Mouse (Mus musculus): ENCODE results near the gene AB124611. TPM values are rescaled to one million over a fixed set of nuclear protein-coding genes. Genes with fewer than 3 reads are reported as not detected.

Gene AB124611
- total and polyA plus RNA-seq, 2 experiments from 2014 or later: 0.15 to 1.00 TPM

DNA sequence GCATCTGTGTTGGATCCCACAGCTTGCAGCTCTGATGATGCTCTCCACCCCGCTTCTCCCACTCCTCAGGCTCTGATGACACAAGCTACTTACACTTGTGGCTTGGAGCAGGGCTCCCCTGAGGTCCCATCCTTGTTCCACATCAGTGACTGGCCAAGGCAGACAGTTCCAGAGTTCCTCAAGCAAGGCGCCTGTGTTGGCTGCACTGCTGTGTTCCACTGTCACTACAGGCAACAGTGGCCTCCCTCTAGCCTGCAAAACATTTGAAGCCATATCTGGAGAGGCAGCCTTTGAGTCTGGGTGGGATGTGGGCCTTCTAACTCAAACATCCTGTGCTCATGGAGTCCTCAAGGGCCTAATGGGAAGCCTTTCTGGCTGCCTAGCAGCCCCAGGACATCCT lies 31.0 kb downstream of the AB124611 start:
- ATAC-seq (ENCODE audit: insufficient read depth, low read depth): no peak
- TF ChIP-seq EP300 (IDR thresholded peaks at IDR 0.05; ENCODE audit: low read depth): no peak
- TF ChIP-seq CTCF (IDR thresholded peaks at IDR 0.05; ENCODE audit: low read depth): no peak
- Histone ChIP-seq H3K4me1 (ENCODE audit: control insufficient read depth, insufficient read depth) (peaks cover 18% of the 10 kb centered on the region), H3K9me3 (replicated peaks; ENCODE audit: control insufficient read depth, low read length) (no peaks in the 10 kb centered on the region), H3K27me3 (ENCODE audit: control insufficient read depth, insufficient read depth, low read length) (no peaks in the 10 kb centered on the region), H3K4me2 (ENCODE audit: low read depth, low read length) (no peak overlapping the region), H3K4me3 (ENCODE audit: low read depth, low read length) (no peak overlapping the region), H3K36me3 (replicated peaks; ENCODE audit: control insufficient read depth, insufficient read depth, low read length) (0 out of 2 replicates have a peak, but pooled peaks cover 6% of the 10 kb centered on the region), H3K27ac (ENCODE audit: low read depth) (peak overlapping the region; percentile 37; the same call in 1 of the 2 replicates), H3K9ac (replicated peaks; ENCODE audit: low read depth, low read length) (no peak overlapping the region)
- no peak for DNase-seq (ENCODE audit: low spot score)
- WGBS: 72% methylated on average over 2 of the region's 2 CpGs

DNA sequence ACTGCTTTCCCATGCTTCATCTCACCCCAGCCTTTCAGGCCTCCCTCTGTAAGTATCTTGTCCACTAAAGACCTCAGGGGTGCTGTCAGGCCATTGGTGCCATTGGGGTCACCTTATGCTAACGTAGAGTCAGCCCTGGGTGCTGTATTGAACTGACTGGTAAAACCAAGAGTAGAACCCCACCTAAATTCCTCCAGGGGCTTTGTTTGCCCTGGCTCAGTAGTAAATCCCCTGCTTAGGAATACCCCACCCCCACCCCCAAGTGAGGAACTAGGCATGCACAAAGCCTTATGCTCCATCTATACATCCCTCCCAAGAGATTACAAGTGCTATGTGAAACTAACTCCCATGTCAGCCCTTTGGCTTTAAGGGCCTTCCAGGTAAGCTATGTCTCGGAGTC lies 31.6 kb downstream of the AB124611 start:
- H3K27me3 ChIP-seq (ENCODE audit: control insufficient read depth, insufficient read depth, low read length): no peaks in the 10 kb centered on the region
- TF ChIP-seq CTCF (IDR thresholded peaks at IDR 0.05; ENCODE audit: low read depth) (no peak), EP300 (IDR thresholded peaks at IDR 0.05; ENCODE audit: low read depth) (no peak)
- 0 out of 2 replicates have a peak, but pooled peaks cover 6% of the 10 kb centered on the region for H3K36me3 ChIP-seq (replicated peaks; ENCODE audit: control insufficient read depth, insufficient read depth, low read length)
- H3K4me1 ChIP-seq (ENCODE audit: control insufficient read depth, insufficient read depth): peaks cover 18% of the 10 kb centered on the region
- no peak for DNase-seq (ENCODE audit: low spot score)
- no peak for ATAC-seq (ENCODE audit: insufficient read depth, low read depth)
- no peak overlapping the region for H3K4me3 ChIP-seq (ENCODE audit: low read depth, low read length)
- no peak overlapping the region for H3K4me2 ChIP-seq (ENCODE audit: low read depth, low read length)
- no peaks in the 10 kb centered on the region for H3K9me3 ChIP-seq (replicated peaks; ENCODE audit: control insufficient read depth, low read length)
- peak overlapping the region; percentile 37; the same call in 1 of the 2 replicates for H3K27ac ChIP-seq (ENCODE audit: low read depth)
- WGBS: 100% methylated on average over 2 of the region's 2 CpGs
- H3K9ac ChIP-seq (replicated peaks; ENCODE audit: low read depth, low read length): no peak overlapping the region

DNA sequence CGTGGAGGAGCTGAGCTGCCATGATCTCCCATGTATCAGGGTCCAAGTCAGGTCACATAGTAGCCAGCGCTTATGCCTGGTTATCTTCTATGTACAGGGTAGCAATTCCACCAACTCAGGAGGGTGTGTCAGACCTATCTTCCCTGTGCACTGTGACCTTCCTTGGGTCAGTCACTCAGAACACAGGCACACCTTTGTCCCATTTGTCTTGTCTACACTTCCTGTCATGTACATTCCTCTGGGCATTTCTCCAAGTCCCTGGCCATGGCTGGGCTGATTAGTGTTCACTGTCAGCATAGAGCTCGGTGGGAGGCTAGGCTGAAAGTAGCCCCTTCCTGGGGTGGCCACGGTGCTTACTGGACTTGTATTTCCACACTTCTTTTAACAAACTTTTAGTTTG lies 32.4 kb downstream of the AB124611 start:
- 0 out of 2 replicates have a peak, but pooled peaks cover 6% of the 10 kb centered on the region for H3K36me3 ChIP-seq (replicated peaks; ENCODE audit: control insufficient read depth, insufficient read depth, low read length)
- H3K4me3 ChIP-seq (ENCODE audit: low read depth, low read length): no peak overlapping the region
- no peaks in the 10 kb centered on the region for H3K27me3 ChIP-seq (ENCODE audit: control insufficient read depth, insufficient read depth, low read length)
- TF ChIP-seq CTCF (IDR thresholded peaks at IDR 0.05; ENCODE audit: low read depth): no peak
- no peak for TF ChIP-seq EP300 (IDR thresholded peaks at IDR 0.05; ENCODE audit: low read depth)
- H3K4me1 ChIP-seq (ENCODE audit: control insufficient read depth, insufficient read depth): peaks cover 18% of the 10 kb centered on the region
- DNase-seq (ENCODE audit: low spot score) (peak; percentile 59), ATAC-seq (ENCODE audit: insufficient read depth, low read depth) (peak; percentile 65)
- peak overlapping the region; percentile 33 for H3K27ac ChIP-seq (ENCODE audit: low read depth)
- H3K9ac ChIP-seq (replicated peaks; ENCODE audit: low read depth, low read length): no peak overlapping the region
- no peak overlapping the region for H3K4me2 ChIP-seq (ENCODE audit: low read depth, low read length)
- WGBS: 19% methylated on average over 4 of the region's 4 CpGs
- H3K9me3 ChIP-seq (replicated peaks; ENCODE audit: control insufficient read depth, low read length): no peaks in the 10 kb centered on the region

DNA sequence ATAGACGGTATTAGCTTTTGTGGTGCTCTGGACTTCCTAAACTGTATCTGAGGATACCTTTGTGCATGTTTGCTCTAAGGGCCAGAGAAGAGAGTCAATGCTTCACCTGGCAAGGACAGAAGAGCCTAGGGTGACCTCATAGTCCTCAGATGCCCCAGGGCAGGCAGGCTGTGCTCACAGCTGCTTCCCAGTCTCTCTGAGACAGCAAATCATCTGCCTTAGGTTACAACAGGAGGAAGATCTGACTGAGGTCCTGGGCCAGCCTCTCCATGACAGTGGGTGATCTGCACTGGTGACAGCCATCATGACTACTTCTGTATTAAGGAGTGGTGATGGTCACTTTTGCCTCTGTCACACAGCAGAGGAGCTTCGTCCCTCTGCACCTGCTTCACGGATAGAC lies 33.2 kb downstream of the AB124611 start:
- no peak for ATAC-seq (ENCODE audit: insufficient read depth, low read depth)
- Histone ChIP-seq H3K9ac (replicated peaks; ENCODE audit: low read depth, low read length) (no peak overlapping the region), H3K27ac (ENCODE audit: low read depth) (no peak overlapping the region)

DNA sequence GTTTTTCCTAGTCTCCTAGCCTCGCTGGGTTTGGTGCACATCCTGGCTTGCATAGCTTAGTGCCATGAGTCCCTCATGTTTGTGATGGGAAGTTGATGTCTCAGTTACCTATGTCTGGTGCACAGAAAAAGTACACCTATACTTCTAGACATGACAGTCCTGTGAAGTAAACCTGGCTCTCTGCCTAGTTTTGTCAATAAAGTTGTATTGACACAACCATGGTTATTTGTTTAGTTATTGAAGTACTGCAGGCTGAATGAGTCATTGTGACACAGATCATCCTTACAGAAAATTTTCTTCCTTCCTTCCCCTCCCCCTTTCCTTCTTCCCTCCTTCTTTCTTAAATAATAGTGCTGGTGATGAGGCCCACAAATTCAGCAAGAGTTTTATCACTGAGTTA lies 38.4 kb downstream of the AB124611 start:
- no peak overlapping the region for H3K4me2 ChIP-seq (ENCODE audit: low read depth, low read length)
- no peaks in the 10 kb centered on the region for H3K9me3 ChIP-seq (replicated peaks; ENCODE audit: control insufficient read depth, low read length)
- H3K4me1 ChIP-seq (ENCODE audit: control insufficient read depth, insufficient read depth): peaks cover 6% of the 10 kb centered on the region; the same call in 1 of the 2 replicates
- DNase-seq (ENCODE audit: low spot score) (no peak), ATAC-seq (ENCODE audit: insufficient read depth, low read depth) (no peak)
- no peak overlapping the region for H3K9ac ChIP-seq (replicated peaks; ENCODE audit: low read depth, low read length)
- H3K27ac ChIP-seq (ENCODE audit: low read depth): no peak overlapping the region
- H3K27me3 ChIP-seq (ENCODE audit: control insufficient read depth, insufficient read depth, low read length): no peaks in the 10 kb centered on the region
- 68% methylated on average over 1 of the region's 1 CpGs for WGBS
- no peak overlapping the region for H3K4me3 ChIP-seq (ENCODE audit: low read depth, low read length)
- H3K36me3 ChIP-seq (replicated peaks; ENCODE audit: control insufficient read depth, insufficient read depth, low read length): peaks cover 10% of the 10 kb centered on the region
- no peak for TF ChIP-seq CTCF (IDR thresholded peaks at IDR 0.05; ENCODE audit: low read depth)
- TF ChIP-seq EP300 (IDR thresholded peaks at IDR 0.05; ENCODE audit: low read depth): no peak

More for the DNA sequence above, 33.2 kb downstream of the AB124611 start:
- Histone ChIP-seq H3K4me2 (ENCODE audit: low read depth, low read length) (no peak overlapping the region), H3K9me3 (replicated peaks; ENCODE audit: control insufficient read depth, low read length) (no peaks in the 10 kb centered on the region), H3K36me3 (replicated peaks; ENCODE audit: control insufficient read depth, insufficient read depth, low read length) (0 out of 2 replicates have a peak, but pooled peaks cover 6% of the 10 kb centered on the region), H3K4me3 (ENCODE audit: low read depth, low read length) (no peak overlapping the region), H3K27me3 (ENCODE audit: control insufficient read depth, insufficient read depth, low read length) (no peaks in the 10 kb centered on the region), H3K4me1 (ENCODE audit: control insufficient read depth, insufficient read depth) (peaks cover 19% of the 10 kb centered on the region)
- WGBS: 88% methylated on average over 3 of the region's 3 CpGs
- DNase-seq (ENCODE audit: low spot score): no peak
- TF ChIP-seq EP300 (IDR thresholded peaks at IDR 0.05; ENCODE audit: low read depth) (no peak), CTCF (IDR thresholded peaks at IDR 0.05; ENCODE audit: low read depth) (no peak)

DNA sequence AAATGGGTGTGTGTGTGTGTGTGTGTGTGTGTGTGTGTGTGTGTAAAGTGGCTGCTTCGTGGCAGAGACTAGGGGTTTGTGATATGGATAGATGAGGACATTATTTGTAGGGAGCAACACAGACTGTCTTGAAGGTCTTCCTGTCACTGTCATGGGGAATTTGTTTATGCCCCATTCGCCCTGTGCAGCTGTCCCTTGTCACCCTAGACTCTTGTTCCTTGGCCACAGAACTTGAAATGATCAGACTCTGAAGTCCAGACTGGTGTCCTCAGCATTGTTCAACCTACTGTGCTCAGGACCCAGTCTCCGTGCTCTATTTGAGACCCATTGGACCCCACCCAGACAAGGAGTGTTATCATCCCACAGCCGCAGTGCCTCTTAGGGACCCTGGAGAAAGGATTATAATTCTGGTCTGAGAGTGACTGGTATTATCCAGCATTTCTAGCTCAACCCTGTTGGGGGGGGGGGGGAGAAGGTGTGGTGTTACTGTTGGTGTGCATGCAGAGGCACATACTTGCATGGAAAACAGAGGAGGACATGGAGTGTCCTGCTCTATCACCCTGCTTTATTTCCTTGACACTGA lies 39.1 kb downstream of the AB124611 start:
- Histone ChIP-seq H3K27ac (ENCODE audit: low read depth) (no peak overlapping the region), H3K27me3 (ENCODE audit: control insufficient read depth, insufficient read depth, low read length) (no peaks in the 10 kb centered on the region), H3K4me3 (ENCODE audit: low read depth, low read length) (no peak overlapping the region), H3K9ac (replicated peaks; ENCODE audit: low read depth, low read length) (no peak overlapping the region), H3K36me3 (replicated peaks; ENCODE audit: control insufficient read depth, insufficient read depth, low read length) (peaks cover 17% of the 10 kb centered on the region), H3K4me1 (ENCODE audit: control insufficient read depth, insufficient read depth) (peaks cover 6% of the 10 kb centered on the region; the same call in 1 of the 2 replicates), H3K9me3 (replicated peaks; ENCODE audit: control insufficient read depth, low read length) (no peaks in the 10 kb centered on the region), H3K4me2 (ENCODE audit: low read depth, low read length) (no peak overlapping the region)
- no peak for DNase-seq (ENCODE audit: low spot score)
- no peak for TF ChIP-seq CTCF (IDR thresholded peaks at IDR 0.05; ENCODE audit: low read depth)
- TF ChIP-seq EP300 (IDR thresholded peaks at IDR 0.05; ENCODE audit: low read depth): no peak
- no peak for ATAC-seq (ENCODE audit: insufficient read depth, low read depth)
- WGBS: 62% methylated on average over 4 of the region's 4 CpGs
